Mouse (Mus musculus) testis, adult 2 months (tissue): ENCODE data around the gene Zfp239.

Experiments used
- CTCF ChIP-seq: fragments of 200-500 bp; IDR thresholded peaks from 2 replicates; pipeline ENCODE4 v1.5.1; 2012; ENCODE audit warnings: low read depth, mild to moderate bottlenecking, inconsistent platforms, low read length, moderate library complexity; ENCODE audit not compliant: control insufficient read depth, insufficient read depth, insufficient replicate concordance
- POLR2A ChIP-seq: fragments of 200-500 bp; IDR thresholded peaks from 2 replicates; pipeline ENCODE4 v1.6.1; 2012; ENCODE audit warnings: low read depth, mild to moderate bottlenecking, inconsistent platforms, low read length, moderate library complexity; ENCODE audit not compliant: control insufficient read depth

- TF ChIP-seq CTCF (no peak), POLR2A (no peak)
These were observed 41.9 kb downstream of the Zfp239 start for GRCm38 (mm10) chr6:117903836-117904235.
